Mouse (Mus musculus) hindbrain, embryonic 14.5 days (tissue): ENCODE data around the gene Gm20479. TPM values are rescaled to one million over a fixed set of nuclear protein-coding genes. Genes with fewer than 3 reads are reported as not detected.

Experiments
- ATAC-seq: fragments of 200-750 bp; cut with Nextera tagmentation; 2 replicates; pipeline ENCODE4 v1.8.0; 2017; ENCODE audit warnings: moderate number of reproducible peaks, mild to moderate bottlenecking, moderate TSS enrichment, moderate library complexity; ENCODE audit not compliant: low FRiP score
- DNase-seq: peaks from one replicate; pipeline ENCODE4 v3.0.0-alpha.2; 2015; ENCODE audit warnings: low spot score
- H3K27ac ChIP-seq: fragments of 300-500 bp; sonication (generic); 2 replicates; pipeline ENCODE4 v1.5.1; 2014; ENCODE audit warnings: mild to moderate bottlenecking, moderate library complexity
- H3K27me3 ChIP-seq: fragments of 300-500 bp; sonication (generic); 2 replicates; pipeline ENCODE4 v1.6.1; 2014; ENCODE audit warnings: mild to moderate bottlenecking, low read length, mixed read lengths; ENCODE audit not compliant: control insufficient read depth, insufficient read depth
- H3K36me3 ChIP-seq: fragments of 300-500 bp; sonication (generic); replicated peaks from 2 replicates; pipeline ENCODE4 v1.6.1; 2014; ENCODE audit not compliant: control insufficient read depth, insufficient read depth
- H3K4me1 ChIP-seq: fragments of 300-500 bp; sonication (generic); replicated peaks from 2 replicates; pipeline ENCODE4 v1.6.1; 2014; ENCODE audit warnings: antibody characterized with exemption, low read length, mixed read lengths; ENCODE audit not compliant: control insufficient read depth, insufficient read depth
- H3K4me2 ChIP-seq: fragments of 300-500 bp; sonication (generic); replicated peaks from 2 replicates; pipeline ENCODE4 v1.6.1; 2014; ENCODE audit warnings: mild to moderate bottlenecking, moderate library complexity
- H3K4me3 ChIP-seq: fragments of 300-500 bp; sonication (generic); replicated peaks from 2 replicates; pipeline ENCODE4 v1.5.1; 2014; ENCODE audit warnings: mild to moderate bottlenecking, low read length
- H3K9ac ChIP-seq: fragments of 300-500 bp; sonication (generic); 2 replicates; pipeline ENCODE4 v1.6.1; 2014
- H3K9me3 ChIP-seq: fragments of 300-500 bp; sonication (generic); 2 replicates; pipeline ENCODE4 v1.6.1; 2016; ENCODE audit warnings: low read length; ENCODE audit not compliant: control insufficient read depth
- WGBS: fragments of 180-500 bp; shearing (Covaris S2); extraction: QIAGEN DNeasy Blood & Tissue Kit; methylation state at CpG from one replicate; pipeline ENCODE4 v1.1.7; 2014; 5-methylcytosine and 5-hydroxymethylcytosine counted together
- polyA plus RNA-seq: library from polyadenylated mRNA; unstranded; fragments of >200 nt; fragmentation: Nextera tagmentation; extraction: Ambion mirVana; gene quantifications from 2 replicates; pipeline ENCODE4 v1.2.1, GENCODE M21; 2014

Gene Gm20479
- not detected in 2 replicates for polyA plus RNA-seq

GRCm38 (mm10) chr7:27356861-27357594 lies at the start of gene Gm20479:
Gene Gm20479 (minus strand): TSS chr7:27357419.
- ATAC-seq (no peak), DNase-seq (no peak)
- Histone ChIP-seq H3K36me3 (peaks cover 7% of the 10 kb centered on the region), H3K4me3 (peak within 1 kb of the TSS; percentile 68), H3K27ac (no peak within 1 kb of the TSS), H3K4me2 (peak within 1 kb of the TSS; percentile 71), H3K9ac (0 out of 2 replicates have a peak within 1 kb of the TSS, but pooled peaks have one; percentile 0), H3K4me1 (peaks cover 17% of the 10 kb centered on the region), H3K9me3 (no peaks in the 10 kb centered on the region), H3K27me3 (peaks cover 27% of the 10 kb centered on the region)
- 7% methylated on average over 27 of the region's 27 CpGs for WGBS

DNA sequence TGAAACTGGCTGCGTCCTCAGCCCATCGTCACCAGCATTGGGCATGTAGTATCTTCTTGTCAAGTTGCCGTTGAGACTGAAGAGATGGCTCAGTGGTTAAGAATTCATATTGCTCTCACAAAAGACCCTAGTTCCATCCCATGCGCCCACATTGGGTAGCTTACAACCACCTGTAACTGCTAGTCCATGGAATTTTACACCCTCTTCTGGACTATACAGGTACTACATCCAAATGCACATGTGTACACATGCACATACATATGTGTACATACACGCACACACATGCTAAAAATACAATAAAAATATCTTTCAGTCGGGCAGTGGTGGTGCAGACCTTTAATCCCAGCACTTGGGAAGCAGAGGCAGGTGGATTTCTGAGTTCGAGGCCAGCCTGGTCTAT lies 49.3 kb upstream of the Gm20479 start:
- peaks cover 3% of the 10 kb centered on the region; the same call in 1 of the 2 replicates for H3K9me3 ChIP-seq
- DNase-seq (no peak), ATAC-seq (no peak)
- peaks cover 94% of the 10 kb centered on the region for H3K27me3 ChIP-seq
- peaks cover 9% of the 10 kb centered on the region; the same call in 1 of the 2 replicates for H3K4me1 ChIP-seq
- no peak overlapping the region for H3K9ac ChIP-seq
- H3K27ac ChIP-seq = no peak overlapping the region
- WGBS = 80% methylated on average over 7 of the region's 7 CpGs
- H3K36me3 ChIP-seq = peaks cover 18% of the 10 kb centered on the region; the same call in 1 of the 2 replicates
- H3K4me2 ChIP-seq = no peak overlapping the region
- no peak overlapping the region for H3K4me3 ChIP-seq

DNA sequence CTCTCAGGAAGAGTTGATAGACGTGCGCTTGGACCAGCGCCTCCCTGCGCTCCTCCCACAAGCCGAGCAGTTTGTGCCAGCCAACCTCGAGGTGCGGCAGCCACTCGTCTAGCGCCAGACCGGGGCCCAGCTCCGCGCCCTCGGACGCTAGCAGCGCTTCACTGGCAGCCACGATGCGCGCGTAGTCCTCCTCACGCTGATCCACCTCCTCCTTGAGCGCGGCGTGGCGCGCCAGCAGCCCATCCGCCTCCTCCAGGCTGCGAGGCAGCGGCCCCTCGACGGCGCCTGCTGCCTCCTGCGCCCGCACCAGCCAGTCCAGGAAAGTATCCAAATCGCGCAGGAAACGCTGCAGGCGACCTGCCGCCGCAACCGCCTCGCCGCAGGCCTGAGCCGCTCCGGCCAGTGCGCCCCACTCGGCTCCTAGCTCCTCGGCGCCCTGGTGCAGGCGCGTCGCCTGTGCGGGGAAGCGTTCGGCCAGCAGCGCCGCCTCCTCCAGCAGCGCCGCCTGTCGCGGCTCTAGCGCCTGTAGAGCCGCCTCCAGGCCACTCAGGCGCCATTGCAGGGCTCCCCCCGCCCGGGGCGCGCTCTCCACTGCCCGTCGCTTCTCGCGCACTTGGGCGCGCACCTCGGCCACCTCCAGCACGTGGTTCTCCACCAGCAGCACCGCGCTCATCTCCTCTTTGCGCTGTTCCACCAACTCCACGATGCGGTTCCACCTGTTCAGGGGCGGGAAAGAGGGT lies 47.2 kb upstream of the Gm20479 start:
- Histone ChIP-seq H3K27ac (no peak overlapping the region), H3K27me3 (peaks cover 93% of the 10 kb centered on the region), H3K4me1 (peaks cover 9% of the 10 kb centered on the region; the same call in 1 of the 2 replicates), H3K9me3 (peaks cover 3% of the 10 kb centered on the region; the same call in 1 of the 2 replicates), H3K36me3 (peaks cover 30% of the 10 kb centered on the region), H3K4me2 (no peak overlapping the region), H3K4me3 (0 out of 2 replicates have a peak overlapping the region, but pooled peaks have one; percentile 2), H3K9ac (no peak overlapping the region)
- ATAC-seq (no peak), DNase-seq (no peak)
- 9% methylated on average over 79 of the region's 81 CpGs for WGBS

DNA sequence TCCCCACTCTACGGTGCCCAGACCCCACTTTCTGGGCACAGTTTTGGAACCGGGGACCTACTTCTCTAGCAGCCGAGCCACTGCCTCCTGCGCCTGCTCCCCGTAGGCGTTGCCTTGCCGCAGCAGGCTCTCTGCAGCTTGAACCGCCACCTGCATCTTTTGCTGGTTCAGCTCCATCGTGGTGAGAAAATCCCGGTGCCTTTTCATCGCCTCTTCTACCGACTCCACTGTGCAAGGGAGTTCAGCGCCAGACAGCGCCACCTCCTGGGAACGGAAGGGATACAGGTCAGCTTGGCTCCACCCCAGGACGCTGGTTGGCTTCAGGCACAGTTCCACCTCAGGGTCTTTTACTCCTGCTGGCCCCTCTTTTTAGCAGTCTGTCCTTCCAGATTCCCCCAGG lies 45.5 kb upstream of the Gm20479 start:
- DNase-seq = peak; percentile 61
- Histone ChIP-seq H3K27me3 (peaks cover 91% of the 10 kb centered on the region), H3K27ac (no peak overlapping the region), H3K9ac (no peak overlapping the region), H3K36me3 (peaks cover 25% of the 10 kb centered on the region), H3K4me3 (no peak overlapping the region), H3K4me1 (no peaks in the 10 kb centered on the region), H3K9me3 (peaks cover 3% of the 10 kb centered on the region; the same call in 1 of the 2 replicates), H3K4me2 (no peak overlapping the region)
- no peak for ATAC-seq
- 6% methylated on average over 16 of the region's 16 CpGs for WGBS

DNA sequence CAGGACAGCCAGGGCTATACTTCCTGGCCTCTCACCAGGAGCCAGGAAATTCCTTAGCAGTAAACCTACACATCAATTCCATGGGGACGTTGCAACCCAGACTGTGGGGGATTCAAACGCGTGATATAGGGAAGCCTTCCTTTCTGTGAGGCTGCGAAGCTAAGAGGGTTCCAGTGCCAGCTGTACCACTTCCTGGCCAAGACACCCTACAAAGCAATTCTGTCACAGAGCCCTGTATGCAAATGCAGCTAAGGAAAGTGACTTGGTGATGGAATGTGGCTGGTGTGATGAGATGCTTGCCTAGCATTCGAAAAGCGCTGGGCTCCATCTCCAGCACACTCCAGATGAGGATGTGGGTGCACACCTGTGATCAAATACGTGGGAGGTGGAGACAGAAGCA lies 43.3 kb upstream of the Gm20479 start:
- 76% methylated on average over 7 of the region's 7 CpGs for WGBS
- DNase-seq = no peak

GRCm38 (mm10) chr7:27397048-27397949 lies 40.1 kb upstream of the Gm20479 start:
- ATAC-seq = no peak
- WGBS = 21% methylated on average over 26 of the region's 26 CpGs
- DNase-seq = no peak
- peak overlapping the region; percentile 82 for H3K4me2 ChIP-seq
- H3K27ac ChIP-seq = no peak overlapping the region
- peaks cover 15% of the 10 kb centered on the region; the same call in 1 of the 2 replicates for H3K36me3 ChIP-seq
- peaks cover 87% of the 10 kb centered on the region for H3K27me3 ChIP-seq
- H3K4me3 ChIP-seq = peak overlapping the region; percentile 52; the same call in 1 of the 2 replicates
- H3K4me1 ChIP-seq = peaks cover 8% of the 10 kb centered on the region; the same call in 1 of the 2 replicates
- H3K9ac ChIP-seq = no peak overlapping the region
- no peaks in the 10 kb centered on the region for H3K9me3 ChIP-seq

More for the DNA sequence above, 43.3 kb upstream of the Gm20479 start:
- H3K4me2 ChIP-seq = no peak overlapping the region
- peaks cover 8% of the 10 kb centered on the region; the same call in 1 of the 2 replicates for H3K4me1 ChIP-seq
- H3K9me3 ChIP-seq = peaks cover 3% of the 10 kb centered on the region; the same call in 1 of the 2 replicates
- no peak overlapping the region for H3K9ac ChIP-seq
- H3K27me3 ChIP-seq = peaks cover 87% of the 10 kb centered on the region
- ATAC-seq = no peak
- H3K27ac ChIP-seq = no peak overlapping the region
- H3K4me3 ChIP-seq = no peak overlapping the region
- H3K36me3 ChIP-seq = peaks cover 15% of the 10 kb centered on the region; the same call in 1 of the 2 replicates

DNA sequence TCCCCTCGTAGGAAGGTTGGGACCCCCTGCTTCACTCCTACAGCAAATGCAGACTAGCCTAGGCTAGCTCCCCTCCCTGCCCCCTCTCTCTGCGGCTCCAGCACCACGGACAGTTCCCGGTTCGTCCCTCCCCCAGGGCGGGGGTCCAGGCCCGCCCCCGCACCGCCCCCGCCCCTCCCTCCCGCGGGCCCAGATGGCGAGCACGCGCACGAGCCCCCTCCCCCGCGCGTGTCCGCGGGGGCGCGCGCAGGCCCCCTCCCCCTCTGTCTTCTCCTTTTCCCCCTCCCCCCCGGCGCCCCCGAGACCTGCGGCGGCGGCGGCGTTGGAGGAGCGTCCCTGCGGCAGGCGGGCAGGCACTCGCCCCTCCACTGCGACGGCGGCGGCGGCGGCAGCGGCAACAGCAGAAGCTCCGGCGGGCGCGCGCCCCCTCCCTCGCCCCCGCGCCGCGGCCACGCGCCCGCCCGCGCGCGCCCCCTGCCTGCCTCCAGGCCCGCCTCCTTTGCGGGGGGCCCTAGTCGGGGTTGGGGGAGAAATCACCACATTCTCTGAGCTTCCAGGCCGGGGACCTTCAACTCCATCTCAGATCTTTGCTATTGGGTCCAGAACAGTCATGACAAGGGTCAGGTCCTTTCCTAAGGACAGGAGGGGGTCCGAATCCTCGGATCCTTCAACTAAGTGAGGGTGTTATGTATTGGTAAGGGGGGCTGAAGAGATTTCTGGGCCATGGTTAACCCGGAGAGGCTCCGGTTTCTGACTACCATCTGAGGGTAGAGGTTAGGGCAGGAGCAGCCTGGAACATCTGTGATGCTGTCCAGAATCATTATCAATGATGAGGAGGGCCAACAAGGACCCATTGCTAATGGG lies 39.2 kb upstream of the Gm20479 start:
- H3K4me3 ChIP-seq = peak overlapping the region; percentile 52
- ATAC-seq (peak; percentile 55; the same call in 1 of the 2 replicates), DNase-seq (no peak)
- H3K4me2 ChIP-seq = peak overlapping the region; percentile 82
- H3K9ac ChIP-seq = peak overlapping the region; percentile 61
- peaks cover 12% of the 10 kb centered on the region; the same call in 1 of the 2 replicates for H3K36me3 ChIP-seq
- H3K27ac ChIP-seq = no peak overlapping the region
- peaks cover 8% of the 10 kb centered on the region; the same call in 1 of the 2 replicates for H3K4me1 ChIP-seq
- WGBS = 1% methylated on average over 53 of the region's 68 CpGs
- H3K9me3 ChIP-seq = no peaks in the 10 kb centered on the region
- peaks cover 87% of the 10 kb centered on the region for H3K27me3 ChIP-seq
